Mouse (Mus musculus): ENCODE data around the gene Nosip. TPM values are rescaled to one million over a fixed set of nuclear protein-coding genes. Genes with fewer than 3 reads are reported as not detected.
"Not testable (repeated sequence)": the region's sequence is repeated elsewhere in the genome, so short reads cannot be mapped to it uniquely, and the experiment has no call there.

Gene Nosip
- polyA plus RNA-seq, 1 experiment from 2014 or later: 53.8 TPM

DNA sequence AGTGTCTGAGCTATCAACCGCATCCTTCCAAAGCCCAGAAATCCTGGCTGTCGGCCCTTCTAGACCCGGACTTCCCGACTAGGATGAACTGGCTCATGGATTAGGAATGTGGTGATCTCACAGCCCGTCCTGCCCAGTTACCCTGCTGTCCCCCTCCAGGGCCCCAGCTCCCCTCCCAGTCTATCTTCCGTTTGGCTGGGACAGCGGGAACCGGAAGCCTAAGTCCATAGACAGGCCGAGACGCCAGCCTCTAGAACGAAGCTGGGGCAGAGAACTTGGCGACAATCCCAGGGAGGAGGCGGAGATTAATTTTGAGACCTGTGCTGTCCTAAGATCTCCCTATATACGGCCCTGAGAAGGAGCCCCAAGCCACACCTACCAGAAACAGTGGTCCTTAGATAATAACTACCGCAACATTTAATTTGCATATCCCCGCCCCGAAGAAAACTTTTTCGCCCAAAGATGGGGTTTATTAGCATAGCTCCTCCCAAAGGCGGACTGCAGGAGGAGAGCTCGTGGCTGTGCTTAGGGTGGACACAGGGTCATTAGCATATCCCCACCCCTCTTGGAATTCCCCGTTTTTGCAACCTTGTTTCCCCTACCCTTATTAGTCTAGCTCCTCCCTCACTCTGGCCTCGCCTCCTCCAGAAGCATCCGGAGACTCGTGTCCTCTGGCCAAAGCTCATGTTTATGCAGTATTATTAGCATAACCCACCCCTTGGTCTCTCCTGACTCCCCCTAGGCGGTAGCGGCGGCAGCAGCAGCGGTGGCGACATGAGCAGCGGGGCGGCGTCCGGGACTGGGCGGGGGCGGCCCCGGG, 44.8 kb upstream of the Nosip start, which contains the start of gene Rras:
Rras (plus strand) TSS at position 720 of the 820 bp plus-strand sequence.
- H3K4me2 ChIP-seq (ENCODE audit: low read length): peak within 1 kb of the TSS; percentile 88
- H3K4me3 ChIP-seq (ENCODE audit: control insufficient read depth in 1 of 2, insufficient read depth in 1 of 2, low read depth in 1 of 2, low read length in 2 of 2): peak within 1 kb of the TSS; percentile 50 to 88
- H3K27me3 ChIP-seq (ENCODE audit: control insufficient read depth, insufficient read depth, low read length): no peaks in the 10 kb centered on the region
- WGBS: under 1% methylated on average over 36 of the region's 36 CpGs
- ATAC-seq (ENCODE audit: insufficient number of reproducible peaks, insufficient read depth, low FRiP score, low read depth): peak; percentile 89
- no peaks in the 10 kb centered on the region for H3K9me3 ChIP-seq (ENCODE audit: control insufficient read depth, low read length)
- H3K27ac ChIP-seq (replicated peaks in 1 of 2; ENCODE audit: control insufficient read depth in 1 of 2, insufficient read depth in 1 of 2, low read depth in 2 of 2, low read length in 2 of 2): peak within 1 kb of the TSS; percentile 99 to 100
- H3K36me3 ChIP-seq (ENCODE audit: control insufficient read depth, insufficient read depth, low read length): peaks cover 30% of the 10 kb centered on the region
- H3K4me1 ChIP-seq (ENCODE audit: control insufficient read depth in 2 of 2, insufficient read depth in 2 of 2, low read length in 2 of 2): peaks cover 6 to 16% of the 10 kb centered on the region in 2 experiments; a peak in 3 of 4 replicates
- H3K9ac ChIP-seq (ENCODE audit: low read length): peak within 1 kb of the TSS; percentile 87

- no peaks in the 10 kb centered on the region for H3K27me3 ChIP-seq (ENCODE audit: control insufficient read depth, insufficient read depth, low read length)
- ATAC-seq (ENCODE audit: insufficient number of reproducible peaks, insufficient read depth, low FRiP score, low read depth): no peak
- H3K4me3 ChIP-seq (ENCODE audit: control insufficient read depth in 1 of 2, insufficient read depth in 1 of 2, low read depth in 1 of 2, low read length in 2 of 2): peak overlapping the region; percentile 50 to 88
- peak overlapping the region; percentile 46 to 100 for H3K27ac ChIP-seq (replicated peaks in 1 of 2; ENCODE audit: control insufficient read depth in 1 of 2, insufficient read depth in 1 of 2, low read depth in 2 of 2, low read length in 2 of 2)
- H3K36me3 ChIP-seq (ENCODE audit: control insufficient read depth, insufficient read depth, low read length): peaks cover 14% of the 10 kb centered on the region
- H3K9ac ChIP-seq (ENCODE audit: low read length): peak overlapping the region; percentile 87
- peaks cover 6 to 16% of the 10 kb centered on the region in 2 experiments; a peak in 3 of 4 replicates for H3K4me1 ChIP-seq (ENCODE audit: control insufficient read depth in 2 of 2, insufficient read depth in 2 of 2, low read length in 2 of 2)
- H3K4me2 ChIP-seq (ENCODE audit: low read length): peak overlapping the region; percentile 88
- 24% methylated on average over 8 of the region's 8 CpGs for WGBS
- H3K9me3 ChIP-seq (ENCODE audit: control insufficient read depth, low read length): no peaks in the 10 kb centered on the region
Measured at GRCm38 (mm10) chr7:45019031-45019571, 43.1 kb upstream of the Nosip start.

- ATAC-seq (ENCODE audit: insufficient number of reproducible peaks, insufficient read depth, low FRiP score, low read depth): no peak
- Histone ChIP-seq H3K4me1 (ENCODE audit: control insufficient read depth in 2 of 2, insufficient read depth in 2 of 2, low read length in 2 of 2) (peaks cover 6 to 8% of the 10 kb centered on the region in 2 experiments; a peak in 3 of 4 replicates), H3K9me3 (ENCODE audit: control insufficient read depth, low read length) (no peaks in the 10 kb centered on the region), H3K4me3 (ENCODE audit: control insufficient read depth in 1 of 2, insufficient read depth in 1 of 2, low read depth in 1 of 2, low read length in 2 of 2) (no peak overlapping the region), H3K27ac (replicated peaks in 1 of 2; ENCODE audit: control insufficient read depth in 1 of 2, insufficient read depth in 1 of 2, low read depth in 2 of 2, low read length in 2 of 2) (no peak overlapping the region), H3K36me3 (ENCODE audit: control insufficient read depth, insufficient read depth, low read length) (peaks cover 14% of the 10 kb centered on the region), H3K9ac (ENCODE audit: low read length) (no peak overlapping the region), H3K4me2 (ENCODE audit: low read length) (no peak overlapping the region), H3K27me3 (ENCODE audit: control insufficient read depth, insufficient read depth, low read length) (no peaks in the 10 kb centered on the region)
- WGBS: 68% methylated on average over 9 of the region's 9 CpGs
Measured at GRCm38 (mm10) chr7:45020225-45020624, 42.0 kb upstream of the Nosip start.

DNA sequence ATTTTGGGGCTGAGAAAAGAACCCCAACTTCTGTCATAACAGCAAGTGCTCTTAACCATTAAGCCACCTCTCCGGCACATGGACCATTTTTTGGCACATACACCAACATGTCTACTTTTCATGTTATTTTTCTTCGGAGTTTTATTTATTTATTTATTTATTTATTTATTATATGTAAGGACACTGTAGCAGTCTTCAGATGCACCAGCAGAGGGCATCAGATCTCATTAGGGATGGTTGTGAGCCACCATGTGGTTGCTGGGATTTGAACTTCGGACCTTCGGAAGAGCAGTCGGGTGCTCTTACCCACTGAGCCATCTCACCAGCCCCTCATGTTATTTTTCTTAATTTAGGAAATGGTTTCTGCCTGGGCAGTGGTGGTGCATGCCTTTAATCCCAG, 38.5 kb upstream of the Nosip start:
- H3K9ac ChIP-seq (ENCODE audit: low read length); H3K9me3 ChIP-seq (ENCODE audit: control insufficient read depth, low read length); H3K27ac ChIP-seq (replicated peaks in 1 of 2; ENCODE audit: control insufficient read depth in 1 of 2, insufficient read depth in 1 of 2, low read depth in 2 of 2, low read length in 2 of 2); H3K4me1 ChIP-seq (ENCODE audit: control insufficient read depth in 2 of 2, insufficient read depth in 2 of 2, low read length in 2 of 2); ATAC-seq (ENCODE audit: insufficient number of reproducible peaks, insufficient read depth, low FRiP score, low read depth); H3K4me3 ChIP-seq (ENCODE audit: control insufficient read depth in 1 of 2, insufficient read depth in 1 of 2, low read depth in 1 of 2, low read length in 2 of 2); H3K4me2 ChIP-seq (ENCODE audit: low read length); H3K27me3 ChIP-seq (ENCODE audit: control insufficient read depth, insufficient read depth, low read length): not testable (repeated sequence)
- peaks cover 36% of the 10 kb centered on the region for H3K36me3 ChIP-seq (ENCODE audit: control insufficient read depth, insufficient read depth, low read length)
- 79% methylated on average over 5 of the region's 5 CpGs for WGBS

DNA sequence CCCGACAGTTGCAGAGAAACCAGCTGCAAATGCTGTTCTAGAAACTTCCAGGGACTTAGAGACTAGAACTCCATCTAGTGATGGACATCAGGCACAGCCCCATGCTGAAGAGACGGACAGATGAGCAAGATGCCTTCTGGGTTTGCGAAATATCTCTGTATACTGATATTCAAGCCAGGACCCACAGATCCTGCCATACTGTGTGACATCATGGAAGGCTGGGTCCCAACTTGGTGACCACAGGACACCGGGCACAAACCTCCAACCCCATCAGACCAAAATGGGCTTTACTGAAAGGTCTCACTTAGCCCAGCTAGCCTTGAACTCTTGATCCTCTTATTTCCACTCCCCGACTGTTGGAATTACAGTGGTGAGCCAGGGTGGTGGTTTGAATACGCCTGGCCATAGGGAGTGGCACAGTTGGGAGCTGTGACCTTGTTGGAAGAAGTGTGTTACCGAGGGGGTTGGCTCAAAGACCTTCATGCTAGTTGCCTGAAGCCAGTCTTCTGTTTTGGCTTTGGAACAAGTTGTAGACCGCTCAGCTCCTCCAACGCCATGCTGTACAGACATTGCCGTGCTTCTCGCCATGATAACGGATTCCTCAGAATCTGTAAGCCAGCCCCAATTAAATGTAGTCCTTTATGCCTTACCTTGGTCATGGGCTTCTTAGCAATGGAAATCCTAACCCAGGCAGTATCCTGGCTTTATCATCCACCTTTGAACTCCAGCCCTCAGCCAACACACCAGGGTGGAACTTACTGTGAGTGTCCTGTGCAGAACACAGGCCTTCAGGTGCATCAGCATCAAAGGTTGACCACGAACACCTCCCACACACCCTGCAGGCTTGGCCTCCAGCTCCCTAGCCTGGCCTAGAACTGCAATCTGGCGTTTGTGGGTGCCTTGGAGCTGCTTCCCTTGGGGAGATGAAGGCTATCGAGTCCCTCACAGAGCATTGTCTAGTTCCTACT, 37.7 kb upstream of the Nosip start:
- no peak overlapping the region for H3K4me3 ChIP-seq (ENCODE audit: control insufficient read depth in 1 of 2, insufficient read depth in 1 of 2, low read depth in 1 of 2, low read length in 2 of 2)
- no peak overlapping the region for H3K9ac ChIP-seq (ENCODE audit: low read length)
- no peaks in the 10 kb centered on the region for H3K9me3 ChIP-seq (ENCODE audit: control insufficient read depth, low read length)
- no peak for ATAC-seq (ENCODE audit: insufficient number of reproducible peaks, insufficient read depth, low FRiP score, low read depth)
- no peak overlapping the region for H3K27ac ChIP-seq (replicated peaks in 1 of 2; ENCODE audit: control insufficient read depth in 1 of 2, insufficient read depth in 1 of 2, low read depth in 2 of 2, low read length in 2 of 2)
- H3K36me3 ChIP-seq (ENCODE audit: control insufficient read depth, insufficient read depth, low read length): peaks cover 44% of the 10 kb centered on the region
- no peaks in the 10 kb centered on the region for H3K27me3 ChIP-seq (ENCODE audit: control insufficient read depth, insufficient read depth, low read length)
- H3K4me1 ChIP-seq (ENCODE audit: control insufficient read depth in 2 of 2, insufficient read depth in 2 of 2, low read length in 2 of 2): no peaks in the 10 kb centered on the region
- 83% methylated on average over 15 of the region's 15 CpGs for WGBS
- H3K4me2 ChIP-seq (ENCODE audit: low read length): no peak overlapping the region

DNA sequence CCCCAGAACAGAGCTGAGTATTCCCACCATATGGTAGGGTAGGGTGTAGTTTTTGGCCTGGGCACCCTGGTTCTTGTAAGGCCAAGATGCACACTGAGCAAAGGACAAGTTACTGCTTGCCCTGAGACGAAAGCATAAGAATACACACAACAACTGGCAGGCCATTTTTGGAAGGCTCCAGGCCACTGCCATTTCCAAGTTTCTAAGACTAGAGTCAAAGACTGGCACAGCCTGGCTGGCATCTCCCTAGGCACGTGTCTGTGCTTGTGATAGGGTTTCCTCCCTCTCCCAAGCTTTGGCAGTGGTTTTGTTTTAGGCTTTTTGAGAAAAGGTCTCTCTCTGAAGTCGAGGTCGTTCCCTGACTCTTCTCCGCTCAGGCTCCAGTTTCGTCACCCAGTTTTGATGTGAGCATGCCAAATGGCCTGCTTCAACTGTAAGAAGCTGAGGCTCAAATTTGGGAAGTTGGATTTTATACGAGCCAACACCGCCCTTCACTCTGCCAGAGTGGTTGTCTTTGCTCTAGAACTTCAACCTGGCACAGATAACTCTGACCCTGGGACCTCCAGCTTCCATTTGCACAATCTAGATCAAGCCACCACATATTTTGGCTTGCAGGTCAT, 36.5 kb upstream of the Nosip start:
- no peaks in the 10 kb centered on the region for H3K4me1 ChIP-seq (ENCODE audit: control insufficient read depth in 2 of 2, insufficient read depth in 2 of 2, low read length in 2 of 2)
- peaks cover 51% of the 10 kb centered on the region for H3K36me3 ChIP-seq (ENCODE audit: control insufficient read depth, insufficient read depth, low read length)
- no peak for ATAC-seq (ENCODE audit: insufficient number of reproducible peaks, insufficient read depth, low FRiP score, low read depth)
- no peak overlapping the region for H3K9ac ChIP-seq (ENCODE audit: low read length)
- no peaks in the 10 kb centered on the region for H3K27me3 ChIP-seq (ENCODE audit: control insufficient read depth, insufficient read depth, low read length)
- H3K27ac ChIP-seq (replicated peaks in 1 of 2; ENCODE audit: control insufficient read depth in 1 of 2, insufficient read depth in 1 of 2, low read depth in 2 of 2, low read length in 2 of 2): 0 out of 4 replicates have a peak overlapping the region, but pooled peaks of 1 of the 2 experiments have one; percentile 24
- no peaks in the 10 kb centered on the region for H3K9me3 ChIP-seq (ENCODE audit: control insufficient read depth, low read length)
- no peak overlapping the region for H3K4me3 ChIP-seq (ENCODE audit: control insufficient read depth in 1 of 2, insufficient read depth in 1 of 2, low read depth in 1 of 2, low read length in 2 of 2)
- H3K4me2 ChIP-seq (ENCODE audit: low read length): no peak overlapping the region
- WGBS: 70% methylated on average over 8 of the region's 8 CpGs

- no peak for ATAC-seq (ENCODE audit: insufficient number of reproducible peaks, insufficient read depth, low FRiP score, low read depth)
- Histone ChIP-seq H3K27me3 (ENCODE audit: control insufficient read depth, insufficient read depth, low read length) (no peaks in the 10 kb centered on the region), H3K9me3 (ENCODE audit: control insufficient read depth, low read length) (no peaks in the 10 kb centered on the region), H3K27ac (replicated peaks in 1 of 2; ENCODE audit: control insufficient read depth in 1 of 2, insufficient read depth in 1 of 2, low read depth in 2 of 2, low read length in 2 of 2) (no peak overlapping the region), H3K36me3 (ENCODE audit: control insufficient read depth, insufficient read depth, low read length) (peaks cover 54% of the 10 kb centered on the region), H3K4me2 (ENCODE audit: low read length) (no peak overlapping the region), H3K4me1 (ENCODE audit: control insufficient read depth in 2 of 2, insufficient read depth in 2 of 2, low read length in 2 of 2) (no peaks in the 10 kb centered on the region), H3K9ac (ENCODE audit: low read length) (no peak overlapping the region), H3K4me3 (ENCODE audit: control insufficient read depth in 1 of 2, insufficient read depth in 1 of 2, low read depth in 1 of 2, low read length in 2 of 2) (no peak overlapping the region)
- WGBS: 74% methylated on average over 2 of the region's 2 CpGs
Measured at GRCm38 (mm10) chr7:45026256-45026655, 36.0 kb upstream of the Nosip start.

Measured in heart, embryonic 14.5 days (tissue).